Mouse (Mus musculus): ENCODE data around the gene Uri1. TPM values are rescaled to one million over a fixed set of nuclear protein-coding genes. Genes with fewer than 3 reads are reported as not detected.

Gene Uri1
- polyA plus RNA-seq (2015; fragmentation: Nextera tagmentation; extraction: Ambion mirVana): 40.5 and 49.3 TPM in 2 replicates

DNA sequence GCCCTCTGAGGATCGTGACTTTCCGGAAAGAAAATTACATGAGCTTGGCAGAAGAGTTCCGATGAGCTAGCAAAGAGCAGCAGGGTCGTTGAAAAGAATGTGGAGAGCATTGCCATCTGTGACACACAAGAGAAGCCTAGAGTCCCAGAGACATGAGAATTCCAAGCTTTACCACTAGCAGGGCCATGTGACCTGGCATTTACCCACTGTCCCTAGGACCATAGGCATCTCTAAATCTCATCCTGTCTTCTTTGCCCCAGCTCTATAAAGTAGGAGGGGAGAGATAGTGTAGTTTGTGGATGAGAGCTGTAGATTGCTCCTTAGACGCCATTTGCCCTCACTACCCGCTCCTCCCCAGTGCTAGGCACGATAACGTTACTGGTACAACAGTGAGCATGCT is at the start of gene Uri1:
TSS of gene Uri1 (minus strand) at position 101 of the 400 bp plus-strand sequence.
- 85% methylated on average over 8 of the region's 8 CpGs for WGBS
- Histone ChIP-seq H3K4me3 (replicated peaks) (no peak within 1 kb of the TSS), H3K4me2 (no peak within 1 kb of the TSS), H3K9ac (no peak within 1 kb of the TSS), H3K4me1 (no peaks in the 10 kb centered on the region), H3K27ac (no peak within 1 kb of the TSS), H3K27me3 (replicated peaks) (no peaks in the 10 kb centered on the region), H3K9me3 (no peaks in the 10 kb centered on the region), H3K36me3 (no peaks in the 10 kb centered on the region)
- ATAC-seq (ENCODE audit: insufficient read depth, low FRiP score, low read depth): no peak

DNA sequence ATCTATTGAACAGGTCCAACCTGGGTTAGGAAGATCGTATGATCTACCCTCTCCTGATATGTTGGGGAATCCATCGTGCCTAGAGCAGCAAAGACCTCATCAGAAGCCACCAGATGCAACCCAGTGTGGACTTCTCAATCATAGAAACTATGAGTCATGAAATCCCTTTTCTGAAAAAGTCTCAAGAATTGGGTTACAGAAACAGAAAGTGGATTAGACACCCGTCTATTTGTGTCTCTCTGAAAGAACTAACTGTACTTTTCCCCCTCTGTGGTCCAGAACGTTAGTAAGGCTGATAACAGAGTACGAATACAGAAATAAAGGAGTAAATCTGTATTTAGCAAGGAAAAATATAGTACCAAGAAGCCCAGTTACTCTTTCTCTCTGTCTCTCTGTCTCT is 47.7 kb upstream of the Uri1 start:
- H3K4me2 ChIP-seq: no peak overlapping the region
- H3K27ac ChIP-seq: no peak overlapping the region
- H3K36me3 ChIP-seq: no peaks in the 10 kb centered on the region
- H3K9me3 ChIP-seq: no peaks in the 10 kb centered on the region
- no peak overlapping the region for H3K4me3 ChIP-seq (replicated peaks)
- 0 out of 2 replicates have a peak, but pooled peaks cover 4% of the 10 kb centered on the region for H3K27me3 ChIP-seq (replicated peaks)
- H3K4me1 ChIP-seq: peaks cover 4% of the 10 kb centered on the region; the same call in 1 of the 2 replicates
- ATAC-seq (ENCODE audit: insufficient read depth, low FRiP score, low read depth): no peak
- WGBS: 72% methylated on average over 5 of the region's 5 CpGs
- no peak overlapping the region for H3K9ac ChIP-seq

DNA sequence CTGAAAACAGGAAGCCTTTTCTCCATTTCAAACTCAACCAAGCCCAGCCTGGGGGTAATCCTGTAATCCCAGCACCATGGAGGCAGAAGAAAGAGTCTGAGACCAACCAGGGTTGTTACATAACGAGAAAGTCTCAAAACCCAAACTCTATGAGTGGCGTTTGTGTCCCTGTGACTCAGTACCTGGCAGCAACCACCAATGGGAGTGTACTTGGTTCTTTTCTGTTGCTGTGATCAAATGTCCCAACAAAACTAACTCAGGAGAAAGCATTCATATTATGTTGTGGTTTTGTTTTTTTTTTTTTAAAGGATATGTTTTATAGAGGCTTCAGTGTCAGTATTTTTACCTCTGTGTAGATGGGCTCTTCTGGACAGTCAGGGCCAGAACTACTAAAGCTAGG is 47.3 kb upstream of the Uri1 start:
- no peak overlapping the region for H3K4me2 ChIP-seq
- H3K27ac ChIP-seq: no peak overlapping the region
- no peak for ATAC-seq (ENCODE audit: insufficient read depth, low FRiP score, low read depth)
- H3K4me1 ChIP-seq: peaks cover 4% of the 10 kb centered on the region; the same call in 1 of the 2 replicates
- no peaks in the 10 kb centered on the region for H3K36me3 ChIP-seq
- H3K9me3 ChIP-seq: no peaks in the 10 kb centered on the region
- H3K4me3 ChIP-seq (replicated peaks): no peak overlapping the region
- 40% methylated on average over 2 of the region's 2 CpGs for WGBS
- H3K27me3 ChIP-seq (replicated peaks): 0 out of 2 replicates have a peak, but pooled peaks cover 4% of the 10 kb centered on the region
- no peak overlapping the region for H3K9ac ChIP-seq

DNA sequence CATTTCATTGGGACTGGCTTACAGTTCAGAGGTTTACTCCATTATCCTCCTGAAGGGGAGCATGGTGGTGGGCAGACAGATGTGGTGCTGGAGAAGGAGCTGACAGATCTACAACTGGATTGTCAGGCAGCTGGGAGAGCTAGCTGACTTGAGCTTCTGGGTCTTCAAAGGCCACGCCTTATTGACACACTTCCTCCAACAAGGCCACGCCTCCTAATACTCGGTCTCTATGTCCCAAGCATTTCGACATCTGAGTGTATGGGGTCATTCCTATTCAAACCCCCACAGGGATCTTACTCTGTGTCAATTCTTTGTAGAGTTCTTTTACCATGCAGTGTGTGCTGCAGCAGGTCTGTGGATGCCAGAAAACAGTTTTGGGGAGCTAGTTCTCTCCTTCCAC is 41.1 kb upstream of the Uri1 start:
- Histone ChIP-seq H3K4me2 (no peak overlapping the region), H3K4me3 (replicated peaks) (no peak overlapping the region), H3K27ac (no peak overlapping the region), H3K9ac (no peak overlapping the region), H3K27me3 (replicated peaks) (no peaks in the 10 kb centered on the region), H3K9me3 (no peaks in the 10 kb centered on the region), H3K36me3 (no peaks in the 10 kb centered on the region), H3K4me1 (0 out of 2 replicates have a peak, but pooled peaks cover 2% of the 10 kb centered on the region)
- ATAC-seq (ENCODE audit: insufficient read depth, low FRiP score, low read depth): no peak
- 46% methylated on average over 4 of the region's 4 CpGs for WGBS

DNA sequence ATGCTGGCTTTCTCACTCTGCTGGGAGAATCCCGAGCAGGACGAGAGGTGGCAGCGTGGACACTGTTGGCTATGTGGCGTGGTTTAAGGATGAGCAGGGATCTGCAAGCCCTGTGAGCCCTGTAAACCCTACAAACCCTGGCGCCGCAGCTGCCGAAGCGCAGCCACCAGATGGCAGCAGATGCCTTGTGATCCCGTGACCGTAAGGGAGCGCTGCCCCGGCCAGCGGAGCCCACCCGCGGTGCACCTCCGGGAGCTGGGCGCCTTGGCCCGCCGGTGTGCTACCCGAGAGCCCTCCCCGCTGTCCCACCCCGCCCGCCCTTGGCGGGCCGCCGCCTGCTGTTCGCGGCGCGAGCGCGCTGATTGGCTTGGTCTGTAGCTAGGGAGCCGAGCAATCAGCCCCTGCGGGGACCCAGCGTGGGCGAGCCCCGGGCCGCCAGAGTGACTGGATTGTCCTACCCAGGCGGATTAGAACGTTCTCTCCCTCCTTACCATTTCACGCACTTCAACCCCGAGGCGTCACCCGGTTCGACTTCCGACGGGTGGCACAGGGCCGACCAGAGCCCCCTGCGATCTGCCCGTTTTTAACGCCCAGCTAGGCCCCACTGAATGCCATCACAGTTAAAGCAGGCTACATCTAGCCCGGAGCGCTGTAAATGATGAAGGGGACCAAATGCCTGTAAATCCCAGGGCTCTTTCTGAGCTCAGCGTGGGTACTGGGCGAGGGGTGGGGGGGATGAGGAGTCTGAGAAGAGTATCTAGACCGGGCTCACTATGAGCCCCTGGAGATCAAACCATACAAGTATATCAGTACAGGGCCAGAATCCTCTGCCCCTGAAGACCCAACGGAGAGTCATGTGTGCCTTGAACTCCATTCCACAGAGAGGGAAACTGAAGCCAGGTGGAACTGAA is 38.0 kb upstream of the Uri1 start:
- Histone ChIP-seq H3K9me3 (no peaks in the 10 kb centered on the region), H3K4me1 (0 out of 2 replicates have a peak, but pooled peaks cover 2% of the 10 kb centered on the region), H3K27ac (peak overlapping the region; percentile 71), H3K4me3 (replicated peaks) (peak overlapping the region; percentile 49), H3K9ac (peak overlapping the region; percentile 26; the same call in 1 of the 2 replicates), H3K27me3 (replicated peaks) (no peaks in the 10 kb centered on the region), H3K36me3 (no peaks in the 10 kb centered on the region), H3K4me2 (peak overlapping the region; percentile 91)
- peak; percentile 90 for ATAC-seq (ENCODE audit: insufficient read depth, low FRiP score, low read depth)
- 2% methylated on average over 57 of the region's 57 CpGs for WGBS

DNA sequence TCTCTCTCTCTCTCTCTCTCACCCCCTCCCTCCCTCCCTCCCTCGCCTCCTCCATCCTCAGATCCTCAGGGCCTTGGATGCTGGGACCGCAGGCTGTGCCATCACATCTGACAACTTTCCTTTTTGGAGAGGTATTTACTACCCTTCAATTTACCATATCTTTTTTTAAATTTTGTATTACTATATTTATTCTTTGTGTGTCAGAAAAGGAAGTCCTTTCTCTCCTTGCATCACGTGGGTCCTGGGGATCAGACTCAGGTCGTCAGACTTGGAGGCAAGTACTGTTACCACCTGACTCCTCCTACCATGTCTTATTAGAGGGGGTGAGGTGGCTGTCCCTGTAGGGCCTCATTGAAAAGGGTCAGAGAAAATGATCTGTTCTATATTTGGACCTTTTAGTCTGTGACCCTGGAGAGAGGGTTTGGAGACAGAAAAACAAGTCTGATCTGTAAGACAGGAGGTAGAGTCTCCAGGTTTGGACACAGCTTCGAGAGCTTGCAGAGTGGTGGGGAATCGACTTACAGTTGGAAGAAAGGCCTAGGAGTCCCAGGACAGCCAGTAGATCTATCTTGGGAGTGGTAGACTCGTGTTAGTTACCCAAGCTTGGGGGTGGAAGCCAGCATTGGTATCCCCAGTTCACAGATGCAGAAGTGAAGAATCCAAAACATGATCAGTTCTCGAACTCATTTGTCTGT is 36.4 kb upstream of the Uri1 start:
- H3K36me3 ChIP-seq: no peaks in the 10 kb centered on the region
- 72% methylated on average over 8 of the region's 8 CpGs for WGBS
- H3K27me3 ChIP-seq (replicated peaks): no peaks in the 10 kb centered on the region
- no peak for ATAC-seq (ENCODE audit: insufficient read depth, low FRiP score, low read depth)
- 0 out of 2 replicates have a peak, but pooled peaks cover 2% of the 10 kb centered on the region for H3K4me1 ChIP-seq
- H3K4me3 ChIP-seq (replicated peaks): no peak overlapping the region
- H3K4me2 ChIP-seq: no peak overlapping the region
- H3K9me3 ChIP-seq: no peaks in the 10 kb centered on the region
- H3K9ac ChIP-seq: no peak overlapping the region
- H3K27ac ChIP-seq: no peak overlapping the region

DNA sequence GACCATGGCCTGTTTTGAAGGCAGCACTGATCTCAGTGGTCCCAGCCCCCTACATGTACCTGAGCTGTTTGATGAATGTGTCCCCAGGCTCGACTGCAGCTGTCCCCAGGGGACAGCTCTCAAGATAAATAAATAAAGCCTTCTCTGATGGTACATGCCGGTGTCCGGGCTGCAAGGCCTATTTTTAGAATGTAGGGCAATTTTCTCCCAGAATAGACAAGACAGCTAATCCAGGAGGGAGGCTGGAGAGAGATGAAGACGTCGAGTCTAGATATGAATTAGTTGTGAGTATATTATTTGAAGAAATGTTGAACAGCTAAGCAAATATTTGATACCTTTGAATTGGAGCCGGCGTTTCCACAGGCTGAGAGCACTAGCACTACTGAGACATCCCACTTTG is 35.7 kb upstream of the Uri1 start:
- Histone ChIP-seq H3K36me3 (no peaks in the 10 kb centered on the region), H3K27ac (no peak overlapping the region), H3K9ac (no peak overlapping the region), H3K4me2 (no peak overlapping the region), H3K4me3 (replicated peaks) (no peak overlapping the region), H3K27me3 (replicated peaks) (no peaks in the 10 kb centered on the region), H3K9me3 (no peaks in the 10 kb centered on the region), H3K4me1 (0 out of 2 replicates have a peak, but pooled peaks cover 2% of the 10 kb centered on the region)
- no peak for ATAC-seq (ENCODE audit: insufficient read depth, low FRiP score, low read depth)
- 31% methylated on average over 7 of the region's 7 CpGs for WGBS

DNA sequence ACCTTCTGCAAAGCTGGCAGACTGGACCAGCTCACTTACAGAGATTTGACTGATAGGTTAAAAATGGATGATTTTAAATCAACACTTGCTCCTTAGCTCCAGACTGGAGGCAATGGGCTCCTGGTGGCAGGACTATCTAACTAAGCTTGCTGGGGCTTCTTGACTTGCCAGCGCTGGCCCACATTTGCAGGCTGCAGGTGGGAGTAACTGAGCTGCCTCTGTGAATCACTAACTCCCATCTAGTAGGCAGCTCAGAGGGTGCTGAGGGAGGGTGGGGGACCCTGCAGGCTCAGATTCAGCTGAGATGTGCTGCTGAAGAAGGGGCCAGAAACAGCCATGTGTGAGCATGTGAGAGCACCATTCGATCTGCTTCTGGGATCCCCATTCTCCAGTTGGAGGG is 32.6 kb upstream of the Uri1 start:
- ATAC-seq (ENCODE audit: insufficient read depth, low FRiP score, low read depth): no peak
- 0 out of 2 replicates have a peak, but pooled peaks cover 2% of the 10 kb centered on the region for H3K4me1 ChIP-seq
- WGBS: 76% methylated on average over 2 of the region's 2 CpGs

DNA sequence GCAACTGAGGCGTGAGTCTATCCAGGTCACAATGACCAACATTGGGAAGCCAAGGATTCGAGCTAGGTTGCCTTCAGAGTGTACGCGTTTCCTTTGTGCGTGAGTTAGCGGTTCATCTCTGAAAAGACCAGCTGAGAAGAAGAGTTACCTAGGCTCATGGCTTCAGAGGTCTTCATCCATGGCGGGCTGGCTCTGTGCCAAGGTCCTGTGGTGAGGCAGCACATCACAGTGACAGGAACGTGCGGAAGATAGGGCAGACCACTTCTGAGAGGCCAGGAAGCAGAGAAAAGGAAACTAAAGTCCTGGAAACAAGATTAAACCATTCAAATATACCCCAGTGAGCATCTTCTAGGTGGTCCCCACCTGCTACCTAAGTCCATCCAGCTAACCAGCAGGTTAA is 30.9 kb upstream of the Uri1 start:
- H3K4me1 ChIP-seq: no peaks in the 10 kb centered on the region
- H3K36me3 ChIP-seq: no peaks in the 10 kb centered on the region
- no peak overlapping the region for H3K27ac ChIP-seq
- no peak overlapping the region for H3K4me3 ChIP-seq (replicated peaks)
- no peaks in the 10 kb centered on the region for H3K9me3 ChIP-seq
- H3K4me2 ChIP-seq: no peak overlapping the region
- WGBS: 86% methylated on average over 9 of the region's 9 CpGs
- no peak overlapping the region for H3K9ac ChIP-seq
- no peaks in the 10 kb centered on the region for H3K27me3 ChIP-seq (replicated peaks)
- no peak for ATAC-seq (ENCODE audit: insufficient read depth, low FRiP score, low read depth)

More for the DNA sequence above, 32.6 kb upstream of the Uri1 start:
- Histone ChIP-seq H3K9ac (no peak overlapping the region), H3K4me3 (replicated peaks) (no peak overlapping the region), H3K4me2 (no peak overlapping the region), H3K27ac (no peak overlapping the region), H3K36me3 (no peaks in the 10 kb centered on the region), H3K27me3 (replicated peaks) (no peaks in the 10 kb centered on the region), H3K9me3 (no peaks in the 10 kb centered on the region)

DNA sequence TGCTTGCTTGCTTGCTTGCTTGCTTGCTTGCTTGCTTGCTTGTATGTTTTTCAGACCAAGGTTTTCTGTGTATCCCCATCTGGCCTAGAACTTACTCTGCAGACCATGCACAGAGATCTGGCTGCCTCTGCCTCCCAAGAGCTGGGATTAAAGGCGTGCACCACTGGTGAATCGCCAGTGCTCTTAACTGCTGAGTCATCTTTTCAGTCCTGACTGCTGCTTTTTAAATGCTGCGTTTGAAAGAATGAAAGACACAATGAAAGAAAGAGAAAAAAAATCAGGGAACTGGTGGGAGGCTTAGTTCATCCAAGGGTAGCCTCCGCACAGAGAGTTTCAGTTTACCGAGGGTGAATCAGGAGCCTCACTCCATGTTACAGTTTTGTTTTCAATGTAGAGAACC is 23.9 kb upstream of the Uri1 start:
- Histone ChIP-seq H3K27me3 (replicated peaks) (no peaks in the 10 kb centered on the region), H3K4me3 (replicated peaks) (no peak overlapping the region), H3K9me3 (no peaks in the 10 kb centered on the region), H3K9ac (no peak overlapping the region), H3K36me3 (no peaks in the 10 kb centered on the region), H3K4me2 (no peak overlapping the region), H3K27ac (no peak overlapping the region), H3K4me1 (no peaks in the 10 kb centered on the region)
- ATAC-seq (ENCODE audit: insufficient read depth, low FRiP score, low read depth): no peak
- 71% methylated on average over 5 of the region's 5 CpGs for WGBS

DNA sequence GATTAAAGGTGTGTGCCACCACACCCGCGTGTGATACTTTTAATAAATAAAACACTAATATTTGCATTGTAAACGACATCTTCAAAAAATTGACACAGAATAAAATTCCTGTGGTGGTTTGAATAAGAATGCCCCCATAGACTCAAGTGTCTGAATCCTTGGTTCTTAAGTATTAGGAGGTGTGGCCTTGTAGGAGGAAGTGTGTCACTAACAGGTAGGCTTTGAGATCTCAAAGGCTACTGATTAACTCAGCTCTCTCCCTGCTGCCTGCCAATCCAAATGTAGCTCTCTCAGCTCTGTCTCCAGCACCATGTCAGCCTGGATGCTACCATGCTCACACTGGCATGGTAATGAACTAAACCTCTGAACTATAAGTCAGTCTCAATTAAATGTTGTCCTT is 17.9 kb upstream of the Uri1 start:
- Histone ChIP-seq H3K27me3 (replicated peaks) (no peaks in the 10 kb centered on the region), H3K9ac (no peak overlapping the region), H3K36me3 (no peaks in the 10 kb centered on the region), H3K9me3 (no peaks in the 10 kb centered on the region), H3K4me3 (replicated peaks) (no peak overlapping the region), H3K4me1 (no peaks in the 10 kb centered on the region), H3K4me2 (no peak overlapping the region), H3K27ac (no peak overlapping the region)
- WGBS: 82% methylated on average over 3 of the region's 3 CpGs
- no peak for ATAC-seq (ENCODE audit: insufficient read depth, low FRiP score, low read depth)

DNA sequence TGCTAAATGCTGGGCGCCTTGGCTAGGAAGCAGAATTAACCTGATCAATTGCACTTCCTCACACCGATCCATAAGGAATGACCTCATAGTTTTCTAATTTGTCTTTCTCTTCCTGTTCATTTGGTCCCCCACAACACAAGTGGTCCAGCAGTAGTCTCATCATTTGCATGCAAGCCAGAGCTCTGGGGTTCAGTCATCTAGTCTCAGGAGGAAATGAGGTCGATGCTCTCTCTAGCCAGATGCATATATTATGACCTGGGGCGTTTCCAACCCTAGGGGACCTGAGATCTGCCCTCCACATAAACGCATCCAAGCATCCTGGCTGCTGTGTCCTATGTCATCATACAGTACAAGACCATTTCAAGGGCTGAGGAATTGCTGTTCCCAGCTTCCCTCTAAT is 14.2 kb upstream of the Uri1 start:
- 75% methylated on average over 5 of the region's 5 CpGs for WGBS
- H3K36me3 ChIP-seq: no peaks in the 10 kb centered on the region
- no peak overlapping the region for H3K9ac ChIP-seq
- no peaks in the 10 kb centered on the region for H3K27me3 ChIP-seq (replicated peaks)
- no peaks in the 10 kb centered on the region for H3K4me1 ChIP-seq
- no peak overlapping the region for H3K27ac ChIP-seq
- no peak for ATAC-seq (ENCODE audit: insufficient read depth, low FRiP score, low read depth)
- H3K4me2 ChIP-seq: no peak overlapping the region
- H3K4me3 ChIP-seq (replicated peaks): no peak overlapping the region
- no peaks in the 10 kb centered on the region for H3K9me3 ChIP-seq
